ENCODE assay signal across 20 mouse cellular contexts in the genomic region with DNA sequence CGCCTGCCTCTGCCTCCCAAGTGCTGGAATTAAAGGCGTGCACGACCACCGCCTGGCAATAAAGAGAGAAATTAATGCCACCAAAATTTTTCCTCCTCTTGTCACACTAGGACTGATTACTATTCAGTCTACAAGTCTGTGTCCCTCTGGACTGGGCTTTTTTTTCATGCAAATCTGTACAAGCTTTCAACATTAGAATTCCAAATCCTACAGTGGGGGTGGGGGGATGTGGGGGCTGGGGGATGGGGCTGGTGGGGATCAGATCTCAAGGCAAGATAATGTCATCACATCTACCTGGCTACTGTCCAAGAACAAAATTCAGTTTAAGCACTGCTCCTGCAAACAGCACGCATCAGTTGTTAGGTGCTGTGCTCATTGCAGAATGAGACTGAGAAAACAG.
A peak's percentile ranks its signal among the peaks of the same experiment; 100 is the strongest.
DNase-seq lines count a peak whose midpoint lies in the region; ATAC-seq and TF ChIP-seq lines count a peak whose summit lies in the region.
"Had no signal": no experiment of that assay in that cellular context is flagged by ENCODE, and none has a peak within 500 bp of the region (broad histone marks: within the 10 kb centered on the region; RNA-seq: fewer than 3 reads in every experiment).

No protein-coding gene starts in this region.

- TF ChIP-seq CTCF in forebrain, postnatal 0 days (IDR thresholded peaks at IDR 0.05; ENCODE audit: low read depth): no peak

- no peak overlapping the region for H3K4me2 ChIP-seq in forebrain, embryonic 16.5 days (ENCODE audit: low read length)
- H3K4me2 ChIP-seq in forebrain, postnatal 0 days (ENCODE audit: low read depth): no peak overlapping the region
- no peak overlapping the region for H3K4me2 ChIP-seq in midbrain, embryonic 11.5 days
- no peak overlapping the region for H3K4me2 ChIP-seq in liver, embryonic 11.5 days
- H3K4me2 ChIP-seq: heart, embryonic 11.5 days; heart, embryonic 15.5 days; hindbrain, embryonic 15.5 days had no signal

- no peaks in the 10 kb centered on the region for H3K27me3 ChIP-seq in forebrain, embryonic 16.5 days (replicated peaks; ENCODE audit: control insufficient read depth, insufficient read depth, low read length)
- H3K27me3 ChIP-seq in forebrain, postnatal 0 days (ENCODE audit: insufficient read depth, low read length): no peaks in the 10 kb centered on the region
- no peaks in the 10 kb centered on the region for H3K27me3 ChIP-seq in midbrain, embryonic 11.5 days (ENCODE audit: control insufficient read depth, insufficient read depth, low read length)
- H3K27me3 ChIP-seq in midbrain, embryonic 10.5 days (ENCODE audit: low read depth, poor library complexity, severe bottlenecking): no peaks in the 10 kb centered on the region
- no peaks in the 10 kb centered on the region for H3K27me3 ChIP-seq in liver, embryonic 11.5 days (replicated peaks; ENCODE audit: control insufficient read depth, insufficient read depth, low read length)
- H3K27me3 ChIP-seq: CH12.LX; heart, embryonic 15.5 days; hindbrain, embryonic 15.5 days had no signal

- no peaks in the 10 kb centered on the region for H3K36me3 ChIP-seq in forebrain, embryonic 16.5 days (ENCODE audit: control insufficient read depth, insufficient read depth)
- H3K36me3 ChIP-seq in forebrain, postnatal 0 days (ENCODE audit: insufficient read depth): no peaks in the 10 kb centered on the region; the same call in 1 of the 2 replicates
- H3K36me3 ChIP-seq in midbrain, embryonic 11.5 days (ENCODE audit: control insufficient read depth, insufficient read depth, low read length): no peaks in the 10 kb centered on the region
- no peaks in the 10 kb centered on the region for H3K36me3 ChIP-seq in midbrain, embryonic 10.5 days
- no peaks in the 10 kb centered on the region for H3K36me3 ChIP-seq in macrophage (ENCODE audit: inconsistent target)
- H3K36me3 ChIP-seq in liver, embryonic 11.5 days (ENCODE audit: control insufficient read depth, insufficient read depth, low read length): no peaks in the 10 kb centered on the region
- H3K36me3 ChIP-seq: heart, embryonic 15.5 days; hindbrain, embryonic 15.5 days had no signal

- no peak for DNase-seq in forebrain, postnatal 0 days
- DNase-seq in midbrain, embryonic 11.5 days (ENCODE audit: low spot score, missing footprints): no peak
- DNase-seq in midbrain, embryonic 10.5 days (ENCODE audit: low spot score): no peak
- DNase-seq in R1 (ENCODE audit: low read depth, low spot score): peak; percentile 26
- DNase-seq in liver, embryonic 11.5 days (ENCODE audit: low spot score): no peak
- no peak for DNase-seq in layer of hippocampus, adult 8-10 months (ENCODE audit: low spot score in 2 of 2)
- DNase-seq: adrenal gland, adult 8-10 months; adrenal gland, postnatal 36 days; cerebellum, adult 18-20 months; cerebellum, postnatal 10 days; gastrocnemius, postnatal 14 days; heart, adult 2 months; heart, postnatal 14 days had no signal

- H3K4me3 ChIP-seq in forebrain, embryonic 16.5 days (replicated peaks; ENCODE audit: low read length): no peak overlapping the region
- no peak overlapping the region for H3K4me3 ChIP-seq in forebrain, postnatal 0 days (ENCODE audit: low read depth, low read length)
- H3K4me3 ChIP-seq in midbrain, embryonic 11.5 days (ENCODE audit: low read depth, low read length): no peak overlapping the region
- no peak overlapping the region for H3K4me3 ChIP-seq in midbrain, embryonic 10.5 days
- no peak overlapping the region for H3K4me3 ChIP-seq in macrophage (ENCODE audit: inconsistent target)
- no peak overlapping the region for H3K4me3 ChIP-seq in liver, embryonic 11.5 days (ENCODE audit: low read depth, low read length)
- H3K4me3 ChIP-seq: heart, adult 2 months; heart, embryonic 15.5 days; hindbrain, embryonic 15.5 days had no signal

- ATAC-seq in forebrain, embryonic 16.5 days: peak; percentile 28; the same call in 1 of the 2 replicates
- no peak for ATAC-seq in forebrain, postnatal 0 days
- peak; percentile 62; the same call in 1 of the 2 replicates for ATAC-seq in midbrain, embryonic 11.5 days (ENCODE audit: low FRiP score)
- ATAC-seq in liver, embryonic 11.5 days (replicated peaks; ENCODE audit: low FRiP score): no peak
- ATAC-seq: intestine, embryonic 16.5 days had no signal

- 61% methylated on average over 5 of the region's 5 CpGs for WGBS in forebrain, embryonic 16.5 days
- 60% methylated on average over 5 of the region's 5 CpGs for WGBS in forebrain, postnatal 0 days
- WGBS in midbrain, embryonic 11.5 days: 75% methylated on average over 5 of the region's 5 CpGs
- 91% methylated on average over 5 of the region's 5 CpGs for WGBS in midbrain, embryonic 10.5 days
- 93% methylated on average over 5 of the region's 5 CpGs for WGBS in macrophage (ENCODE audit: missing documents)
- WGBS in liver, embryonic 11.5 days: 94% methylated on average over 5 of the region's 5 CpGs

- 0 out of 2 replicates have a peak, but pooled peaks cover 4% of the 10 kb centered on the region for H3K79me2 ChIP-seq in macrophage (ENCODE audit: inconsistent target)

- no peaks in the 10 kb centered on the region for H3K4me1 ChIP-seq in forebrain, embryonic 16.5 days (replicated peaks; ENCODE audit: control insufficient read depth, insufficient read depth, low read length)
- no peaks in the 10 kb centered on the region for H3K4me1 ChIP-seq in forebrain, postnatal 0 days (ENCODE audit: insufficient read depth)
- no peaks in the 10 kb centered on the region for H3K4me1 ChIP-seq in midbrain, embryonic 11.5 days (ENCODE audit: control insufficient read depth, insufficient read depth, low read length)
- peaks cover 17% of the 10 kb centered on the region for H3K4me1 ChIP-seq in midbrain, embryonic 10.5 days
- H3K4me1 ChIP-seq in liver, embryonic 11.5 days (replicated peaks; ENCODE audit: control insufficient read depth, insufficient read depth, low read length): no peaks in the 10 kb centered on the region
- H3K4me1 ChIP-seq: hindbrain, embryonic 15.5 days had no signal

- H3K27ac ChIP-seq in forebrain, embryonic 16.5 days (ENCODE audit: low read length): no peak overlapping the region
- no peak overlapping the region for H3K27ac ChIP-seq in forebrain, postnatal 0 days (ENCODE audit: low read depth, low read length)
- H3K27ac ChIP-seq in midbrain, embryonic 11.5 days (ENCODE audit: low read depth, low read length): no peak overlapping the region
- H3K27ac ChIP-seq in midbrain, embryonic 10.5 days (replicated peaks): no peak overlapping the region
- H3K27ac ChIP-seq in macrophage: peak overlapping the region; percentile 89
- H3K27ac ChIP-seq in liver, embryonic 11.5 days (ENCODE audit: low read depth, low read length): no peak overlapping the region
- H3K27ac ChIP-seq: heart, embryonic 15.5 days; hindbrain, embryonic 15.5 days had no signal

- no peaks in the 10 kb centered on the region for H3K9me3 ChIP-seq in forebrain, embryonic 16.5 days (ENCODE audit: control insufficient read depth, low read length)
- H3K9me3 ChIP-seq in forebrain, postnatal 0 days (ENCODE audit: low read length): no peaks in the 10 kb centered on the region
- H3K9me3 ChIP-seq in midbrain, embryonic 11.5 days (ENCODE audit: control insufficient read depth, low read length): no peaks in the 10 kb centered on the region
- no peaks in the 10 kb centered on the region for H3K9me3 ChIP-seq in midbrain, embryonic 10.5 days (replicated peaks)
- no peaks in the 10 kb centered on the region for H3K9me3 ChIP-seq in liver, embryonic 11.5 days (ENCODE audit: control insufficient read depth, low read length)
- H3K9me3 ChIP-seq: heart, embryonic 15.5 days; hindbrain, embryonic 15.5 days had no signal

- H3K9ac ChIP-seq in forebrain, embryonic 16.5 days (replicated peaks; ENCODE audit: low read depth, low read length): no peak overlapping the region
- H3K9ac ChIP-seq in forebrain, postnatal 0 days: no peak overlapping the region
- H3K9ac ChIP-seq in midbrain, embryonic 11.5 days (ENCODE audit: low read length): no peak overlapping the region
- no peak overlapping the region for H3K9ac ChIP-seq in liver, embryonic 11.5 days (ENCODE audit: low read depth, low read length)
- H3K9ac ChIP-seq: heart, embryonic 15.5 days; hindbrain, embryonic 15.5 days had no signal

Comparison
In these comparisons a context has a peak if more than half of its experiments do, and no peak if none do; other contexts are left out.
1. ATAC-seq: peak in forebrain, embryonic 16.5 days (single experiment) and midbrain, embryonic 11.5 days (single experiment); none in forebrain, postnatal 0 days (single experiment) and liver, embryonic 11.5 days (single experiment).